Mouse (Mus musculus): ENCODE measurements at regions not wholly inside any gene's neighbourhood (a gene's known extent, or its start where the extent isn't known, plus 50 kb on each side); places are given as distances from the start of the nearest gene placed in this dataset.

DNA sequence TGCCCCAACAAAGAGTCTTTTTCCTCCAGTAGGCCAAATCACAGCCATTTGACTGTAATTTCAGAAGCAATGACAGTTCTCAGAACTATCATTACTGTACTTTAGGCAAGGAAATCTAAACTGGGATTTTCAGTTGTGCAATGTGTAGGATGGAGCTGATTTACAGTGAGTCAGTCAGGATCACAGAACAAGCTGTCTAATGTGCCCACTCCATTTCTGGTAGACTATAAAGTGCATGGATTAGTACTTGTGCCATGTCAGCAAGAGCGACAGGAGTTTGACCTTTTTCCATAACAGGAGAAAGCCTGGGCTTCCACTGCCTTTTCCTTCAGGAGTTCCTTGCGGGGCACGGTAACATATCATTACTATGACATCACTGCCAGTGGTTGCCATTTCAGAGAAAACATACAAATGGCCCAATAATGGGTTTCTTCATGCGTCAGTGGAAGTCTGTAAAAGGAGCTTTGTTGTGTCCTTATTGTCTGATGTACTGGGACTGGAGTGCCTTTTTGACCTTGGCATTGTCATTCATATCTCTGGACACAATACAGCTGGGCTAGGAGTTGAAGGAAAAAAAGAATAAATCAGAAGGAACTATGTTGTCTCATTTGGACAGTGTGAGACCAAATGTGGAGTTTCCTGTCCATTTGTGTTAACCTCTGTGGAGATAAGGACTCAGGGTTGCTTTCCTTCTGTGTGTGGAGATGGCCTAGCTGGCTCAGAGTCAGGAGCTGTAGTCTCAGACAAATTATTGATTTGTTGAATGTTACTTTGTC lies 271.5 kb upstream of the BC052040 start:
- DNase-seq (ENCODE audit: low spot score in 2 of 2), result no peak

GRCm38 (mm10) chr2:115318551-115318950 lies 263.0 kb upstream of the BC052040 start:
- DNase-seq (ENCODE audit: low spot score in 2 of 2), result no peak

GRCm38 (mm10) chr2:115322582-115322981 lies 258.9 kb upstream of the BC052040 start:
- DNase-seq (ENCODE audit: low spot score in 2 of 2), result no peak

DNA sequence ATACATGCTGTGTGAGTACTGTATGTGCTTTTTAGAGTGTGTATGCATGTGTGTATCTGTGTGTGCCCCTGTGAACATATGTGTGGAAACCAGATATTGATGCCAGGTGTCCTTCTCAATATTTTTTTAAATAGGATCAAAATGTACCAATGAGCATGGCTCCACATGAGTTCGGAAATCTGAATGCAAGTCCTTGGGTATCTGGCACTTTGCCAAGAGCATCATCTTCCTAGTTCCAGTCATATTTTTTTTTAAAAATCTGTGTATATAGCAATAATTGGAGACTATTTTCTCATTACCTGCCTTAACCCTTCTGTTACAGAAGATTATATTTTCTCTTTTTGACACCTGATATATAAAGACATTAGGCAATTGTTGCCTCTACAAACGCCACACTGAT lies 255.0 kb upstream of the BC052040 start:
- no peak for DNase-seq (ENCODE audit: low spot score in 2 of 2)

GRCm38 (mm10) chr2:115338178-115338577 lies 243.3 kb upstream of the BC052040 start:
- DNase-seq (ENCODE audit: low spot score in 2 of 2), result no peak

DNA sequence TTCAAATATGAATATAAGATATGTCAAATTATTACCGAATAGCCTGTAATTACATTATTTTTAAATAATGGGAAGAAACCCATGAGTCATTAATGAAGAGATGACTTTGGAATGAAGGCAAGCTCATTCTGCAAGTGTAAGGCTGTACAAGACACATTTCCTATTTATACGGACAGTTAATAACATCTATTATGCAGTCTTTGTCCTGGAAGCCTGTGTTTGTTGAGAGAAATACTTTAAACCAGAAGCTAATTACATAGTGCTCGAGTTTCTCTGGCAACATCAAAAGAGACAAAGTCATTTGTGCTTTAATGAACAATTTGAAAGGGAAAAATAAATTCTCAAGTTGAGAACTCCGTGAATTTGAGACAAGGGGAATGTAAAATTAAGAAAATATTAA lies 242.5 kb upstream of the BC052040 start:
- DNase-seq (ENCODE audit: low spot score in 2 of 2), result no peak

DNA sequence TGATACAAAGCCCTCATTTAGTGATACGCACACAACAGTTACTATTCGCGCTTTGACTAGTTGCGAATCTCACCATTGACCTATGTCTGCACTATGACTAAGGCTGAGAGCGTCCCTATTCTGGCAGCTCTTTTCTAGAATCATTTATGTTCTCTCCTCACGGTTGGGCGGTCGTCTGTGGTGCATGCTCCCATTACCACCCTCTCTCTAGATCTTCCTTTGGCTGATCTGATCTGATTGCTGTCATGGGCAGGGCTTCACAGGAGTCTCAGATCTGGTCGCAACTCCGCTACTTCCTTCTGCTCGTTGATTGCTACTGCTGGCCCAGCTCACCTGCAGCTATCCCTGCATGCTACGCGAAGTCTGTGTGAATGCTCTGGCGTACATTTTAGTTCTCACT lies 239.2 kb upstream of the BC052040 start:
- no peak for DNase-seq (ENCODE audit: low spot score in 2 of 2)

DNA sequence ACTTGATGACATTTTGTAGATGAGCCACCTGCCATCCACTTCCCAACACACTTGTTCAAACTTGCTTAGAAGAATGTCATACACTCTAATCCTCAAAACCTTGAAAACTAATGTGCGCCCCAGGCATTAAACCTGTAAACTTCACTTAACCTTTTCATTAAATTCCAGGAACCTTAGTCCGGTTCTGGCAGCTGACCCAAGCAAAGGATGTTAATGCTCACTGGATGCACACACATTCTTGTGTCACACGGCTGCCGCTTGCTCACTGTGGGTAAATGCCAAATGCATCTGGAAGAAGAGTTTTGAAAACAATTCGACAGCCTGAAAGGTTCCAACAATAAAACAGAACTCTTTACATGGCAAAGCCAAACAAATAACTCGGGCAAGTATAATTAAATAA lies 235.0 kb upstream of the BC052040 start:
- no peak for DNase-seq (ENCODE audit: low spot score in 2 of 2)

DNA sequence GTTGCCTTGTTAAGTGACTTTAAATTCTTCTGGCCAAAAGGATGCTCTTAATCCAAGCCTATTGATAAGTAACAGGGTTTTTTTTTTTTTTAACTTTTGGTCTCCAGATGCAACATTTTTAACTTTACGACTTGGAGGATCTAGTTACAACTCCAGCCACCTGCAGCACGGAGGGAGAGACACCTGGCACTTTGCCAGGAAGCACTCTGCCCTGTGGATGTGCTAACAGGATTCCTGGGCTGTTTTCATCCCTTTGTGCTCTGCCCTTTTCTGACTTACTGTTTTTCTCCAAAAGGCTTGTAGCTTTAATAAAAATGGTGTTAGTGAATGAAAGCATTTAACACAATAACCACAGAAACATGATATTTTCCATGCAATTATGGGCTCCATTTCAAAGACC lies 233.3 kb upstream of the BC052040 start:
- DNase-seq (ENCODE audit: low spot score in 2 of 2), result no peak

GRCm38 (mm10) chr2:115371072-115371471 lies 210.4 kb upstream of the BC052040 start:
- no peak for DNase-seq (ENCODE audit: low spot score in 2 of 2)

- DNase-seq (ENCODE audit: low spot score in 2 of 2), result no peak
These were observed 206.2 kb upstream of the BC052040 start for GRCm38 (mm10) chr2:115375336-115375735.

DNA sequence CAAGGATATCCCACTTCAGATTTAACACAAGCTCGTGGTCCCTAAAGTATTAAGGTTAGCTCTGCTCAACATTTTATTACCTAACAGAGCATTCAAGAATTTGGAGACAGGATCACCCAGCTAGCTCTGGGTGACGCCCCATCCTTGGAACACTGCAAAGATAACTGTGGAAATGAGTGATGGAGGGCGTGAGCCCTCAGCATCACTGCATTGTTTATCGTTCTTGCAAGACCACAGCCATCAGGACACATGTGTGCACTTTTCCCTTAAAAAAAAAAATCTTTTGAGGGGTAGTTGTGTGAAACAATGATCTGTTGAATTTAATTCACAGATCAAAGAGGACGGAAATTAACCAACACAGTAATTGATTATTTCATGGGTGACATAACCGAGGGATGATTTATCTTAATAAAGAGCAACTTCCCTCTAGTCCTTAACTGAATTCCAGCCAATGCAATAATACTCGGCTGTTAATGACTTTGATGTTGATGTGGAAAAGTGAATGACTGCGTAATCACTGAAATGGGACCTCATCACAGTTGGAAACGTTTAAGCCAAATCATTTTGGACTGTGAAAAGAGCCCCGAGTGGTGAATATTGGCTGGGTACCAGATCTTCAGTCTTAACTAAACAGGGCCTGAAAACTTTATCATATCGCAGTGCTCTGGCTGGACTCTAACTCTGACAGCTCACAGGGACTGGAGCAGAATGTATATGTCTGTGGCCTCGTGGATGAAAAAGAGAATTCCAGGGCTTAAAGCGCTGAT lies 196.9 kb upstream of the BC052040 start:
- DNase-seq (ENCODE audit: low spot score in 2 of 2), result no peak

- DNase-seq (ENCODE audit: low spot score in 2 of 2), result no peak
These were observed 196.0 kb upstream of the BC052040 start for GRCm38 (mm10) chr2:115385207-115386168.

GRCm38 (mm10) chr2:115391575-115391974 lies 189.9 kb upstream of the BC052040 start:
- DNase-seq (ENCODE audit: low spot score in 2 of 2), result no peak

DNA sequence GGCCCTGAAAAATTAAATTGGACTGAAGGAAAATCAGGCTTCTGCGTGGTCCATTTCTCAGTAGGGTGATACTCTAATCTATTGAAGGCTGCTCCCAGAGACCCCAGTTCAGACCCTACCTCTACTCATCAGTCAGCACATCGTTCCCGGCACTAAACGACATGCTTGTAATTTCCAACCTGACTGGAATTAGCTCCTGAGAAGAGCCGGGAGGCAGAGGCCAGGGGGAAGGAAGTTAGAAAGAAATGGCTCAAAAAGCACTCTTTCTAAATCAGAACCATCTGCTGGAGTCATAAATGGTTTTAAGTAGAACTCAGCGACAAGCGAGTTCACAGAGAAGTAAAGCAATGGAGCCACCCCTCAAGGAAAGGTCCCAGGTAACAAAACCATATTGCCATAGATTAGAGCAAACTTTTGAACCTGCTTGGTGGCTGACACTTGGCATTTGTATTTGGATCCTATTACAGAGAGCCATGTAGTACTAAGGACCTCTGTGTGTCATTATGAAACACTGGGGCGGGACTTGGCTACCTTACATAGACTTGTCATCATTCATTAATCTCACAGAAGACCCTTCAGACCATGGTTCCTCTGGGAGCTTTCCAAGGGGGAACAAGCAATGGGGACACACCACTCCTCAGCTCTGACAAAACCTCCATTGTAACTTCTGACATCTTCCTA lies 189.3 kb upstream of the BC052040 start:
- no peak for DNase-seq (ENCODE audit: low spot score in 2 of 2)

GRCm38 (mm10) chr2:115394091-115394490 lies 187.4 kb upstream of the BC052040 start:
- DNase-seq (ENCODE audit: low spot score in 2 of 2), result no peak

GRCm38 (mm10) chr2:115398550-115398949 lies 183.0 kb upstream of the BC052040 start:
- no peak for DNase-seq (ENCODE audit: low spot score in 2 of 2)

- no peak for DNase-seq (ENCODE audit: low spot score in 2 of 2)
These were observed 182.3 kb upstream of the BC052040 start for GRCm38 (mm10) chr2:115399107-115399740.

DNA sequence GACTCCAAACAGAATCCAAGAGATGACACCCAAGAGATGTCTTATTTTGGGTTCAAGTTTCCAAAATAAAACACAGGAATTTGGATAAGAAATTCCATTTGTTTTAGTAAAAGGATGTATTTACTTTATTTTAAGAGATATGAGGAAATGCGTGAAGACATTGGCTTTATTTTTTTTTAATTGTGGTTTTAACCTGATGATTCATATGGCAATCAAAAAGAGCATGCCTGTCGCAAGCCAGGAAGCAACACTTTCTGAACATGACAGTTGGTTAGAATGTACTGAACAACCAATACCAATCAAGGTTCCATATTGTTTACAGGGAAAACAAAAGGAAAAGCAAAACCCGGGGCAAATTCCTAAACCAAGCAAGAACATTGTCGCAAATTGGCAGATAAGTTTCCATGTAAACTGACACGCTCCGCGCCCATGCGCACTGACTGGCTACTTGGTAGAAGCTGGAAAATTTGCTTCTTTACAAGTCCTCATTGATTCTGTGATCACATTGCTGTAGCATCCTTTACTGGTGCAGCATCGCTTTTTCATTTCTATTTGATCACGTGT lies 181.4 kb upstream of the BC052040 start:
- DNase-seq (ENCODE audit: low spot score in 2 of 2), result no peak

GRCm38 (mm10) chr2:115402246-115402645 lies 179.3 kb upstream of the BC052040 start:
- DNase-seq (ENCODE audit: low spot score in 2 of 2), result no peak

DNA sequence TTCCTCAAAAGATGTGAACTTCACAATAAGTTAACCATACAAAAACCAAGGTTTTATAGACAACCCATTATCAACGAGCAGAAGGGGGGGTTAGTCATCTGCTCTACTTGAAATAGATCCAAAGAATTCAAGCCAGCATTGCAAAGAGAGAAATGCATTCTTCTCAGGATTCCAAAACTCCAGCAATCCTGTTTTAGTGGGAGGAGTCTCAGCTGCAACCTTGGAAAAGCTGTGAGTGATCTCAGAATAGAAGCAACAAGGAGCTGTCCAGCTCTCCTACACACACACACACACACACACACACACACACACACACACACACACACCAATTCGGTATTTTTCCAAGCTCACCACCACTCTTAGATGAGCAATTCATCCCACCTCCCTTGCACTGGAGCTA lies 149.0 kb upstream of the BC052040 start:
- DNase-seq (ENCODE audit: low spot score in 2 of 2), result no peak
